27 mouse cellular contexts compared by ENCODE assay signal in the genomic region with DNA sequence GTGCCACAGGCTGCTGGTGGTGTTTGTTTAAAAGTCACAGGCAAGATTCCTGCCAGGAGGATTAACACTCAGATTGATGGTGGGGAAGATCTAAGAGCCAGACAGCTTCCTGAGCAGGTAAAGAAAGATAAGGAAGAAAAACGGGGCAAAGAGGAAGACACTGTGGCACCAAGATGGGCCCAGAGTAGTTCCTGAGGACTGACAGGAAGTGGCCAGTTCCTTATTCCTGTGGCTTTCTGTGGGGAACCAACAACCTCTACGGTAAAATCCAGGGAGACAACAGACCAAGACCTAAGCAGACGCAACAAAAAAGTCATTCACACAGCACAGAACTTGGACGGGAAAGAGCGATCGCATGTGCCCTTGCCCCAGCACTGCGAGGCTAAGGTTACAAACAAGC. TPM values are rescaled to one million over a fixed set of nuclear protein-coding genes. Genes with fewer than 3 reads are reported as not detected.
DNase-seq lines count a peak whose midpoint lies in the region; ATAC-seq and TF ChIP-seq lines count a peak whose summit lies in the region.
"Had no signal": no experiment of that assay in that cellular context is flagged by ENCODE, and none has a peak within 500 bp of the region (broad histone marks: within the 10 kb centered on the region; RNA-seq: fewer than 3 reads in every experiment).

No protein-coding gene starts in this region.

- H3K27me3 ChIP-seq in thymus, adult 2 months (ENCODE audit: control insufficient read depth, insufficient read depth, low read length): no peaks in the 10 kb centered on the region
- no peaks in the 10 kb centered on the region for H3K27me3 ChIP-seq in kidney, embryonic 16.5 days (ENCODE audit: insufficient read depth, low read length)
- H3K27me3 ChIP-seq: CH12.LX; heart, embryonic 15.5 days; hindbrain, embryonic 15.5 days had no signal

- 14% methylated on average over 7 of the region's 7 CpGs for WGBS in thymus, adult 2 months
- 79% methylated on average over 7 of the region's 7 CpGs for WGBS in kidney, embryonic 16.5 days

- peaks cover 16% of the 10 kb centered on the region for H3K36me3 ChIP-seq in thymus, adult 2 months (ENCODE audit: control insufficient read depth, insufficient read depth, low read length)
- H3K36me3 ChIP-seq in kidney, embryonic 16.5 days (ENCODE audit: insufficient read depth, low read length): peaks cover 15% of the 10 kb centered on the region

- no peaks in the 10 kb centered on the region for H3K9me3 ChIP-seq in kidney, embryonic 16.5 days (ENCODE audit: low read length)
- H3K9me3 ChIP-seq: forebrain, embryonic 10.5 days; G1E; heart, embryonic 15.5 days; hindbrain, embryonic 15.5 days; midbrain, embryonic 10.5 days had no signal

- TF ChIP-seq POLR2A in thymus, adult 2 months (IDR thresholded peaks at IDR 0.05; ENCODE audit: control insufficient read depth, extremely low read depth, insufficient read depth, low read length, poor library complexity): no peak

- H3K9ac ChIP-seq in kidney, embryonic 16.5 days (replicated peaks; ENCODE audit: low read length): no peak overlapping the region
- H3K9ac ChIP-seq: heart, embryonic 15.5 days; hindbrain, embryonic 15.5 days; lung, embryonic 14.5 days had no signal

- H3K4me2 ChIP-seq in kidney, embryonic 16.5 days (replicated peaks; ENCODE audit: low read depth, low read length): no peak overlapping the region
- H3K4me2 ChIP-seq: heart, embryonic 15.5 days; hindbrain, embryonic 15.5 days; lung, embryonic 14.5 days had no signal

- H3K4me1 ChIP-seq in thymus, adult 2 months (replicated peaks; ENCODE audit: control insufficient read depth, insufficient read depth, low read length): peaks cover 26% of the 10 kb centered on the region
- H3K4me1 ChIP-seq in kidney, embryonic 16.5 days (ENCODE audit: insufficient read depth, low read length): no peaks in the 10 kb centered on the region
- H3K4me1 ChIP-seq: forebrain, embryonic 10.5 days; heart, embryonic 15.5 days; hindbrain, embryonic 15.5 days; midbrain, embryonic 10.5 days had no signal

- TF ChIP-seq CTCF in thymus, adult 2 months (IDR thresholded peaks at IDR 0.05; ENCODE audit: borderline replicate concordance, control insufficient read depth, extremely low read depth, insufficient read depth, low read length, poor library complexity): no peak

- DNase-seq in thymus, adult 2 months: no peak
- DNase-seq in thymus, adult 18-20 months: no peak
- no peak for DNase-seq in T-cell, adult 2 months (ENCODE audit: low spot score)
- no peak for DNase-seq in kidney, postnatal 4 days
- DNase-seq: adrenal gland, postnatal 14 days; B cell, adult 2 months; cerebellum, adult 11-12 months; cerebellum, postnatal 10 days; gastrocnemius, postnatal 14 days; heart, adult 18-20 months; heart, postnatal 4 days; kidney, adult 9 months; kidney, postnatal 25 days; lung, embryonic 14.5 days; spleen, adult 18-20 months; thymus, postnatal 25 days had no signal

- peak; percentile 24 to 53 for ATAC-seq in hematopoietic stem cell, adult 5-6 weeks (replicated peaks in 1 of 2; ENCODE audit: insufficient read depth in 1 of 2, low FRiP score in 2 of 2, low TSS enrichment in 1 of 2, low read depth in 1 of 2, poor library complexity in 2 of 2, severe bottlenecking in 2 of 2)
- ATAC-seq in megakaryocyte, adult 5-6 weeks (ENCODE audit: poor library complexity, severe bottlenecking): peak; percentile 74
- no peak for ATAC-seq in kidney, embryonic 16.5 days (ENCODE audit: low FRiP score, low TSS enrichment)
- ATAC-seq: forebrain, embryonic 16.5 days; intestine, embryonic 16.5 days had no signal

- H3K27ac ChIP-seq in thymus, adult 2 months (ENCODE audit: control insufficient read depth, insufficient read depth, low read length): peak overlapping the region; percentile 48
- no peak overlapping the region for H3K27ac ChIP-seq in kidney, embryonic 16.5 days (ENCODE audit: low read length)
- H3K27ac ChIP-seq: forebrain, embryonic 10.5 days; heart, embryonic 15.5 days; hindbrain, embryonic 15.5 days; midbrain, embryonic 10.5 days had no signal

- H3K4me3 ChIP-seq in thymus, adult 2 months (ENCODE audit: control insufficient read depth, insufficient read depth, low read length): peak overlapping the region; percentile 3; the same call in 1 of the 2 replicates
- H3K4me3 ChIP-seq in kidney, embryonic 16.5 days (ENCODE audit: low read length): no peak overlapping the region
- H3K4me3 ChIP-seq: forebrain, embryonic 10.5 days; heart, embryonic 15.5 days; hindbrain, embryonic 15.5 days; midbrain, embryonic 10.5 days had no signal

RNA-seq across cellular contexts. Expression of a gene that starts 17.3 kb away (rescaled TPM):
- 97.0 and 106 TPM in 2 replicates for polyA plus RNA-seq in thymus, adult 2 months (2012; rRNA removed)
- total RNA-seq in hematopoietic stem cell, adult 5-6 weeks (2017): 157 and 201 TPM in 2 replicates
- 39.9 and 42.3 TPM in 2 replicates for total RNA-seq in megakaryocyte, adult 5-6 weeks (2015)
- total RNA-seq in megakaryocyte, adult 5-6 weeks (2017): 170 and 195 TPM in 2 replicates
- 106 and 110 TPM in 2 replicates for polyA plus RNA-seq in kidney, embryonic 16.5 days (2015; fragmentation: Nextera tagmentation; extraction: Ambion mirVana)

RNA-seq across cellular contexts. Expression of a gene that starts 28.5 kb away (rescaled TPM):
- polyA plus RNA-seq in thymus, adult 2 months (2012; rRNA removed): 123 and 149 TPM in 2 replicates
- total RNA-seq in hematopoietic stem cell, adult 5-6 weeks (2017): 59.3 and 89.6 TPM in 2 replicates
- total RNA-seq in megakaryocyte, adult 5-6 weeks (2015): 4.1 and 8.3 TPM in 2 replicates
- 32.5 and 35.4 TPM in 2 replicates for total RNA-seq in megakaryocyte, adult 5-6 weeks (2017)
- polyA plus RNA-seq in kidney, embryonic 16.5 days (2015; fragmentation: Nextera tagmentation; extraction: Ambion mirVana): 0.04 and 0.09 TPM in 2 replicates
- polyA plus RNA-seq: heart, embryonic 15.5 days had no signal

RNA-seq across cellular contexts. Expression of a gene that starts 33.6 kb away (rescaled TPM):
- polyA plus RNA-seq in thymus, adult 2 months (2012; rRNA removed): 39.5 and 45.2 TPM in 2 replicates
- total RNA-seq in hematopoietic stem cell, adult 5-6 weeks (2017): 54.5 and 56.6 TPM in 2 replicates
- total RNA-seq in megakaryocyte, adult 5-6 weeks (2015): 70.0 and 82.5 TPM in 2 replicates
- 61.6 and 62.5 TPM in 2 replicates for total RNA-seq in megakaryocyte, adult 5-6 weeks (2017)
- polyA plus RNA-seq in kidney, embryonic 16.5 days (2015; fragmentation: Nextera tagmentation; extraction: Ambion mirVana): 205 and 208 TPM in 2 replicates

RNA-seq across cellular contexts. Expression of a gene that starts 40.3 kb away (rescaled TPM):
- polyA plus RNA-seq in thymus, adult 2 months (2012; rRNA removed): 375 and 384 TPM in 2 replicates
- total RNA-seq in hematopoietic stem cell, adult 5-6 weeks (2017): 483 and 646 TPM in 2 replicates
- total RNA-seq in megakaryocyte, adult 5-6 weeks (2015): 276 and 285 TPM in 2 replicates
- 174 and 258 TPM in 2 replicates for total RNA-seq in megakaryocyte, adult 5-6 weeks (2017)
- 1,871 and 1,917 TPM in 2 replicates for polyA plus RNA-seq in kidney, embryonic 16.5 days (2015; fragmentation: Nextera tagmentation; extraction: Ambion mirVana)

RNA-seq across cellular contexts. Expression of a gene that starts 43.6 kb away (rescaled TPM):
- 4.4 and 5.4 TPM in 2 replicates for polyA plus RNA-seq in thymus, adult 2 months (2012; rRNA removed)
- 0.89 and 2.2 TPM in 2 replicates for total RNA-seq in hematopoietic stem cell, adult 5-6 weeks (2017)
- 0.04 TPM in 1 of 2 replicates, not detected in the other for total RNA-seq in megakaryocyte, adult 5-6 weeks (2015)
- total RNA-seq in megakaryocyte, adult 5-6 weeks (2017): 0.22 and 0.37 TPM in 2 replicates
- 1.2 and 1.4 TPM in 2 replicates for polyA plus RNA-seq in kidney, embryonic 16.5 days (2015; fragmentation: Nextera tagmentation; extraction: Ambion mirVana)
